Mouse (Mus musculus) urinary bladder, postnatal 0 days (tissue): Measurements from ENCODE around the gene Zcchc8. TPM values are rescaled to one million over a fixed set of nuclear protein-coding genes. Genes with fewer than 3 reads are reported as not detected.

ENCODE experiments used
- polyA plus RNA-seq: library from polyadenylated mRNA; unstranded; fragments of >200 nt; fragmentation: Nextera tagmentation; extraction: Ambion mirVana; gene quantifications from 2 replicates; pipeline ENCODE4 v1.2.1, GENCODE M21; 2015

Zcchc8 gene
- 23.0 and 34.2 TPM in 2 replicates for polyA plus RNA-seq

DNA sequence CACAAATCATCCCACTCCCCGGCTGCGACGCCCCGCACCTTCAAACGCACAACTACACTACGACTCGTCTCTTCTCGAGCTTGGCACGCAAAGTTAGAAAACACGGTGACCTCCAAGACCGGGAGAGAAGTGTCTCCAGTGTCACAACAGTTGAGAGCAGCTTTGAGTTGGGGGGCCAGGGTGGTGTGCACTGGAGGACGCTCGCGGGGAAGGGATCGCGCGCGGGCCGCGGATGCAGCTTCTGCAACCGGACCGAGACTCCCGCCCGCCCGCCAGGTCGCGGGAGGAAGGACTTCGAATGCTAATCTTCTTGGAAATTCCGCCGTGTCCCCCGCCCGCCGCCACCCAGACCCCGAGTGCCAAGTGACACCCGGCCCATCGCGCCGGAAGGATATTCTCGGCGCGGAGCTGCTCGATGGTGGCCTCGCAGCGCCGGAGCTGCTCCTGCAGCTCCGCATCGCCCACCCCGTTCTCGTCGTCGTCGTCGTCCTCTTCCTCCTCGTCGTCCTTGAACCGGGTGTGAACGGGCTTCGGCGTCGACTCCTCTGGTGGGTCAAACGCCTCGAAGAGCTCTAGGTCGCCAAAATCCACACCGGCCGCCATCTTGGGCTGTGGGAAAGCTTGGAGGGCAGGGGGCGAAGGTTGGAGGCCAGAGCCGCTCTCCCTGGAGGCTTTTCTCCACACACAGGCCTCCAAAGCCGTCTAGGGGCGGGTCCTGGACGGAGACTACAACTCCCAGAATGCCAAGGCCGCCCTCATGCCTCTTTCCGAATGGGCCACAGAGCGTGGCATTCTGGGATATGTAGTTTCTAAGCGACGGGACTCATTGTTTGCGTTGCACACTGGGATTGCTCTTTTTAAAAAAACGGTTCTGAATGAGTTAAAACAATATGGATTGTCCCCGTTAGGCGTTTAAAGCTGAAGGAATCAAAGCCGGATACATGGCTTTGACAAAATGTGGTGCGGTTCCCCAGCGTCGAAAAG lies at the start of gene Zcchc8:
Gene Zcchc8, minus strand, starts transcription at position 773 of the 984 bp plus-strand sequence.

DNA sequence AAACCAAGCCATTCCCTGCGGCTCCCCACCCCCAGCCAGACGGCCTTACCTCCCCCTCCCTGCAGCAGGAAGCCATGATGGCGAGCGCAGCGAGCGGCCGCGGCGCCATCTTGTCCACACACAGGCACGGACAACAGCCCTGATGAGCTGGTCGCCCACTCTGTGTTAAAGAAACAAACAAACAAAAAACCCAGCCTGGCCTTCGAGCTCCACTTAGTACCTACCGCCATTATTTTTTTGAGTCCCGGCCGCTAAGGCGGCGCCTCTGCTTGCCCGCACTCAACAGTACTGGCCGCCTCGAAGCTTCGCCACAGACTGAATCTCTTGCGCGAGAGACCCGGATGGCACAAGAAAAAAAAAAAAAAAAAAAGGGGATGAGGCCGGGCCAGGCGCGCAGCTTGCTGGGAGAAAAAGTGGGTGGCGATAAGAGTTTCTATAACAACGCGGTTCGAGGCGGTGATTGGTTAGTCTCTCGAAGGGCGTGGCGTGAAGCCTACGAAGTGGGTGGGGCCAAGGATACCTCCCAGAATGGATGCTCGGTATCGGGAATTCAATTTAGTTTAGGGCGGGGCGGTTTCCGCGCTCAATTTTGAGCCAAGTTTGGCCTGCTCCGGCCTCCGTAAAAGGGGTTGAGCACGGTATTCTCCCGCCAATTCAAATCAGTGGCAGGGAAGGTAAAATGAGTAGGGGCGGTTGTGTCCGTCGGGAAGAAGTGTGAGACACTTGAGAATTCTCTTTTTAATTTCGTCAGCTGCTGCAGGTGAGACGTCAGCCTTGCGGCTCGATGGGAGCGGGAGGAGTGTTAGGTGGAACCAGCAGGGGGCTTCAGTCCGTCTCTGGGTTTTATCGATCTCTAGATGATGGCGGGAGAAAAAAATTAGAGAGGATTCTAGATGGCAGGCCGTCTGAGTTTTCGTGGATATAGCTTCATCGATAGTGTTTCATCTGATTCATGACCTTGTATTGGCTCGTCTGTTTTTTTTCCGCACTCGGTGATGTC lies 28.5 kb upstream of the Zcchc8 start, which contains the start of the genes Rsrc2 and Kntc1:
Gene Rsrc2, minus strand, starts transcription at position 350 of the 1,000 bp plus-strand sequence.
Gene Kntc1, plus strand, starts transcription at position 652 of the 1,000 bp plus-strand sequence.

DNA sequence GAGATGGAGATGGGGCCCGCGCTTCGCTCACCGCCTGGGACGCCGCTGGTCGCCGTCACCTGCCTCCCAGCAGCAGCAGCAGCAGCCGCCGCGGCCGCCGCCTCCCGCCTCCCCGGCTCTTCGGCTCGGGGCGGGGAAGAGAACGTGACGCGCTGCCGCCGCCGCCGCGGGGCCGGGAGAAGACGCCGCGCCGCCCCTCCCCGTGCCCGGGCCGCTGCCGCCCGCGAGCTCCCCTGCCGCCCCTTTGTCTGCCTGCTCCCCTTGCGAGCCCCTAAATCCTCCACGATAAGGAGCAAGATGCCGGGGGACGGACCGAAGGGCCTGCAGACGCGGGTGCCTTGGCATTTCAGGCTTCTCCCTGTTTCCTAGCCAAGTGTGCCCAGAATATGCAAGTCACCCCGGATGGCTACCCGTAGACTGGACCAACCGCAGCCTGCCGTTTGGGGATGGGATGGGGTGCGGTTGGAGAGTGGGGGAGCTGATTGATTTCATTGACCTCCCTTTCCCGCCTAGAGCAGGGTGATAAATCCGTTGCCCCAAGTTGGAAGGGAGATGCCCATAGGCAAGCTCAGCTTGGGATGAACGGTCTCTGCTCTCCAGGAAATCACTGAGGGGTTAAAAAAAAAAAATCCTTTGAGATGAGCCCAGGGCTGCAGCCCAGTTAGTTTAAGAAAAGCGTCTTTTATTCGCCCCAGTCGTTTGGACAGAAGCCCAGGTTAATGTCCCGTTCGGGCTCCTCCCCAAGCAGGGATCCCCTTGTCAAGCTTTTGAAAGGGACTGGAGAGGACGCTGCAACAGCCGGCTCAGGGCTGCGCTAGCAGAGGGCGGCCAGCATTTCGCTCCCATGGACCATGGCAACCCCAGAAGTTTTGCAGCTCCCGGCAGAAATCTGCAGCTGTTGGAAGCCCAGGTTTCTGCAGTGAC lies 36.4 kb downstream of the Zcchc8 start, which contains the start of gene Clip1:
Gene Clip1, minus strand, starts transcription at position 398 of the 924 bp plus-strand sequence.

Other genes with a start within 250 kb of the Zcchc8 start
- not detected in 2 replicates for gene Lrrc43, start 231.8 kb downstream of the Zcchc8 start, polyA plus RNA-seq
- gene Il31, start 231.6 kb downstream of the Zcchc8 start, polyA plus RNA-seq, result not detected in 2 replicates
- 0.23 TPM in 1 of 2 replicates, not detected in the other for gene B3gnt4, start 210.6 kb downstream of the Zcchc8 start, polyA plus RNA-seq
- 77.9 and 81.1 TPM in 2 replicates for gene Diablo, start 196.9 kb downstream of the Zcchc8 start, polyA plus RNA-seq
- gene Gm49027, start 195.6 kb downstream of the Zcchc8 start, polyA plus RNA-seq, result 0.14 and 0.36 TPM in 2 replicates
- gene Vps33a, start 148.1 kb downstream of the Zcchc8 start, polyA plus RNA-seq, result 13.7 and 14.5 TPM in 2 replicates
- 41.6 and 53.8 TPM in 2 replicates for gene Clip1, start 36.5 kb downstream of the Zcchc8 start, polyA plus RNA-seq
- 56.9 and 68.2 TPM in 2 replicates for gene Rsrc2, start 28.3 kb upstream of the Zcchc8 start, polyA plus RNA-seq
- gene Kntc1, start 28.6 kb upstream of the Zcchc8 start, polyA plus RNA-seq, result 8.0 and 12.9 TPM in 2 replicates
- gene Hcar2, start 144.4 kb upstream of the Zcchc8 start, polyA plus RNA-seq, result 1.6 and 5.8 TPM in 2 replicates
- gene Hcar1, start 158.9 kb upstream of the Zcchc8 start, polyA plus RNA-seq, result 4.4 and 5.1 TPM in 2 replicates
- gene Denr, start 186.1 kb upstream of the Zcchc8 start, polyA plus RNA-seq, result 77.7 and 104 TPM in 2 replicates
- 1.1 and 1.9 TPM in 2 replicates for gene Gm43518, start 206.3 kb upstream of the Zcchc8 start, polyA plus RNA-seq
- 4.6 and 6.0 TPM in 2 replicates for gene Ccdc62, start 209.6 kb upstream of the Zcchc8 start, polyA plus RNA-seq